Mouse (Mus musculus): ENCODE data around the gene Tlk2. TPM values are rescaled to one million over a fixed set of nuclear protein-coding genes. Genes with fewer than 3 reads are reported as not detected.

Tlk2 gene
- polyA plus RNA-seq, 1 experiment from 2014 or later = 17.5 TPM

- WGBS = 12% methylated on average over 19 of the region's 19 CpGs
- Histone ChIP-seq H3K4me2 (ENCODE audit: low read length) (peak overlapping the region; percentile 25; the same call in 1 of the 2 replicates), H3K4me3 (replicated peaks; ENCODE audit: low read depth, low read length) (no peak overlapping the region), H3K4me1 (replicated peaks; ENCODE audit: insufficient read depth, low read length) (peaks cover 5% of the 10 kb centered on the region; the same call in 1 of the 2 replicates), H3K27ac (no peak overlapping the region), H3K9me3 (replicated peaks; ENCODE audit: low read length) (no peaks in the 10 kb centered on the region), H3K9ac (ENCODE audit: low read depth, low read length) (no peak overlapping the region), H3K36me3 (ENCODE audit: insufficient read depth, low read length) (no peaks in the 10 kb centered on the region), H3K27me3 (ENCODE audit: insufficient read depth, low read length) (no peaks in the 10 kb centered on the region)
- peak; percentile 61 for ATAC-seq (replicated peaks; ENCODE audit: low FRiP score, low read depth)
- TF ChIP-seq CTCF (IDR thresholded peaks at IDR 0.05; ENCODE audit: low read depth) = no peak
- DNase-seq (ENCODE audit: low spot score) = no peak
Observed at GRCm38 (mm10) chr11:105151226-105152016, 27.2 kb upstream of the Tlk2 start.

- no peaks in the 10 kb centered on the region for H3K36me3 ChIP-seq (ENCODE audit: insufficient read depth, low read length)
- TF ChIP-seq CTCF (IDR thresholded peaks at IDR 0.05; ENCODE audit: low read depth) = no peak
- no peak for ATAC-seq (replicated peaks; ENCODE audit: low FRiP score, low read depth)
- H3K9ac ChIP-seq (ENCODE audit: low read depth, low read length) = no peak overlapping the region
- no peak overlapping the region for H3K27ac ChIP-seq
- WGBS = no CpG with 5 or more reads among the region's 4 CpGs
- H3K4me2 ChIP-seq (ENCODE audit: low read length) = no peak overlapping the region
- no peak for DNase-seq (ENCODE audit: low spot score)
- peaks cover 5% of the 10 kb centered on the region; the same call in 1 of the 2 replicates for H3K4me1 ChIP-seq (replicated peaks; ENCODE audit: insufficient read depth, low read length)
- no peak overlapping the region for H3K4me3 ChIP-seq (replicated peaks; ENCODE audit: low read depth, low read length)
- no peaks in the 10 kb centered on the region for H3K9me3 ChIP-seq (replicated peaks; ENCODE audit: low read length)
- no peaks in the 10 kb centered on the region for H3K27me3 ChIP-seq (ENCODE audit: insufficient read depth, low read length)
Observed at GRCm38 (mm10) chr11:105152017-105152300, 26.6 kb upstream of the Tlk2 start.

- 63% methylated on average over 11 of the region's 11 CpGs for WGBS
- no peak for ATAC-seq (replicated peaks; ENCODE audit: low FRiP score, low read depth)
- Histone ChIP-seq H3K9ac (ENCODE audit: low read depth, low read length) (no peak overlapping the region), H3K9me3 (replicated peaks; ENCODE audit: low read length) (no peaks in the 10 kb centered on the region), H3K4me1 (replicated peaks; ENCODE audit: insufficient read depth, low read length) (peaks cover 5% of the 10 kb centered on the region; the same call in 1 of the 2 replicates), H3K27me3 (ENCODE audit: insufficient read depth, low read length) (no peaks in the 10 kb centered on the region), H3K27ac (no peak overlapping the region), H3K36me3 (ENCODE audit: insufficient read depth, low read length) (no peaks in the 10 kb centered on the region), H3K4me2 (ENCODE audit: low read length) (no peak overlapping the region), H3K4me3 (replicated peaks; ENCODE audit: low read depth, low read length) (no peak overlapping the region)
- no peak for TF ChIP-seq CTCF (IDR thresholded peaks at IDR 0.05; ENCODE audit: low read depth)
- no peak for DNase-seq (ENCODE audit: low spot score)
Observed at GRCm38 (mm10) chr11:105152357-105152899, 26.2 kb upstream of the Tlk2 start.

- ATAC-seq (replicated peaks; ENCODE audit: low FRiP score, low read depth) (peak; percentile 89), DNase-seq (ENCODE audit: low spot score) (peak; percentile 35)
- peak overlapping the region; percentile 22; the same call in 1 of the 2 replicates for H3K27ac ChIP-seq
- TF ChIP-seq CTCF (IDR thresholded peaks at IDR 0.05; ENCODE audit: low read depth) = no peak
- H3K9ac ChIP-seq (ENCODE audit: low read depth, low read length) = no peak overlapping the region
- no peaks in the 10 kb centered on the region for H3K9me3 ChIP-seq (replicated peaks; ENCODE audit: low read length)
- peaks cover 5% of the 10 kb centered on the region; the same call in 1 of the 2 replicates for H3K4me1 ChIP-seq (replicated peaks; ENCODE audit: insufficient read depth, low read length)
- no peak overlapping the region for H3K4me3 ChIP-seq (replicated peaks; ENCODE audit: low read depth, low read length)
- H3K4me2 ChIP-seq (ENCODE audit: low read length) = no peak overlapping the region
- no peaks in the 10 kb centered on the region for H3K27me3 ChIP-seq (ENCODE audit: insufficient read depth, low read length)
- H3K36me3 ChIP-seq (ENCODE audit: insufficient read depth, low read length) = no peaks in the 10 kb centered on the region
- 20% methylated on average over 12 of the region's 12 CpGs for WGBS
Observed at GRCm38 (mm10) chr11:105153068-105153833, 25.4 kb upstream of the Tlk2 start.

GRCm38 (mm10) chr11:105155915-105156314 lies 22.7 kb upstream of the Tlk2 start:
- Histone ChIP-seq H3K4me2 (ENCODE audit: low read length) (no peak overlapping the region), H3K4me1 (replicated peaks; ENCODE audit: insufficient read depth, low read length) (peaks cover 5% of the 10 kb centered on the region; the same call in 1 of the 2 replicates), H3K4me3 (replicated peaks; ENCODE audit: low read depth, low read length) (no peak overlapping the region), H3K27ac (0 out of 2 replicates have a peak overlapping the region, but pooled peaks have one; percentile 44), H3K9me3 (replicated peaks; ENCODE audit: low read length) (no peaks in the 10 kb centered on the region), H3K27me3 (ENCODE audit: insufficient read depth, low read length) (no peaks in the 10 kb centered on the region), H3K36me3 (ENCODE audit: insufficient read depth, low read length) (no peaks in the 10 kb centered on the region), H3K9ac (ENCODE audit: low read depth, low read length) (no peak overlapping the region)
- ATAC-seq (replicated peaks; ENCODE audit: low FRiP score, low read depth) = peak; percentile 51; the same call in 1 of the 2 replicates
- no peak for TF ChIP-seq CTCF (IDR thresholded peaks at IDR 0.05; ENCODE audit: low read depth)
- WGBS = 30% methylated on average over 4 of the region's 4 CpGs
- DNase-seq (ENCODE audit: low spot score) = peak; percentile 35

- H3K4me2 ChIP-seq (ENCODE audit: low read length) = no peak overlapping the region
- H3K27ac ChIP-seq = peak overlapping the region; percentile 44; the same call in 1 of the 2 replicates
- DNase-seq (ENCODE audit: low spot score) (no peak), ATAC-seq (replicated peaks; ENCODE audit: low FRiP score, low read depth) (no peak)
- H3K27me3 ChIP-seq (ENCODE audit: insufficient read depth, low read length) = no peaks in the 10 kb centered on the region
- H3K36me3 ChIP-seq (ENCODE audit: insufficient read depth, low read length) = no peaks in the 10 kb centered on the region
- no peaks in the 10 kb centered on the region for H3K9me3 ChIP-seq (replicated peaks; ENCODE audit: low read length)
- H3K4me1 ChIP-seq (replicated peaks; ENCODE audit: insufficient read depth, low read length) = peaks cover 5% of the 10 kb centered on the region; the same call in 1 of the 2 replicates
- TF ChIP-seq CTCF (IDR thresholded peaks at IDR 0.05; ENCODE audit: low read depth) = no peak
- H3K9ac ChIP-seq (ENCODE audit: low read depth, low read length) = no peak overlapping the region
- H3K4me3 ChIP-seq (replicated peaks; ENCODE audit: low read depth, low read length) = no peak overlapping the region
- WGBS = 84% methylated on average over 19 of the region's 19 CpGs
Observed at GRCm38 (mm10) chr11:105156748-105157267, 21.8 kb upstream of the Tlk2 start.

Data from kidney, postnatal 0 days (tissue).